Mouse (Mus musculus): ENCODE data around the gene Slc35g3. TPM values are rescaled to one million over a fixed set of nuclear protein-coding genes. Genes with fewer than 3 reads are reported as not detected.

The Slc35g3 gene
- polyA plus RNA-seq, 1 experiment from 2014 or later = 0.33 TPM

DNA sequence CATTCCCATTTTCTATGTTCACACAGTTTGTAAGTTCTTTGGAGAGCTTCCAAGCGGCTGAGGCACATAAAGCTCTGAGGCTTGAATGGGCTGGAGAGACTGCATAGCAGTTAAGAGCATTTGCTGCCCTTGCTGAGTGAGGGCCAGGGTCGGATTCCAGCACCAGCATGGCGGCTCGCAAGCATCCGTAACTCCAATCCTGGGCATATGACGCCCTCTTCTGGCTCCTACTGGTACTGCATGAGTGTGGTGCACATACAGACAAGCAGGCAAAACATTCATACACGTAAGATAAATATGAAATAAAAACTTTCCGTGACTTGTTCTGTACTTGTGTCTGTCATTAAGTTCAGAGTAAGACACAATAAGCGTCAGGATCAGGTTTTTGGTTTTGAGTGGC lies 46.3 kb downstream of the Slc35g3 start:
- Histone ChIP-seq H3K27me3 (replicated peaks) (no peaks in the 10 kb centered on the region), H3K36me3 (no peaks in the 10 kb centered on the region), H3K9me3 (replicated peaks) (no peaks in the 10 kb centered on the region; the same call in 1 of the 2 replicates), H3K4me2 (no peak overlapping the region; the same call in 1 of the 2 replicates), H3K9ac (no peak overlapping the region), H3K4me3 (no peak overlapping the region), H3K27ac (ENCODE audit: poor library complexity, severe bottlenecking) (peak overlapping the region; percentile 32; the same call in 1 of the 2 replicates), H3K4me1 (replicated peaks) (peaks cover 14% of the 10 kb centered on the region)
- no peak for ATAC-seq (ENCODE audit: insufficient number of reproducible peaks, low FRiP score)
- 53% methylated on average over 9 of the region's 9 CpGs for WGBS

- H3K27me3 ChIP-seq (replicated peaks) = no peaks in the 10 kb centered on the region
- no peaks in the 10 kb centered on the region; the same call in 1 of the 2 replicates for H3K9me3 ChIP-seq (replicated peaks)
- no peak overlapping the region for H3K4me3 ChIP-seq
- no peak overlapping the region for H3K9ac ChIP-seq
- ATAC-seq (ENCODE audit: insufficient number of reproducible peaks, low FRiP score) = no peak
- no peaks in the 10 kb centered on the region for H3K36me3 ChIP-seq
- H3K27ac ChIP-seq (ENCODE audit: poor library complexity, severe bottlenecking) = no peak overlapping the region
- WGBS = 66% methylated on average over 18 of the region's 18 CpGs
- H3K4me2 ChIP-seq = no peak overlapping the region
- H3K4me1 ChIP-seq (replicated peaks) = peaks cover 14% of the 10 kb centered on the region
Observed at GRCm38 (mm10) chr11:69714636-69715329, 47.0 kb downstream of the Slc35g3 start.

DNA sequence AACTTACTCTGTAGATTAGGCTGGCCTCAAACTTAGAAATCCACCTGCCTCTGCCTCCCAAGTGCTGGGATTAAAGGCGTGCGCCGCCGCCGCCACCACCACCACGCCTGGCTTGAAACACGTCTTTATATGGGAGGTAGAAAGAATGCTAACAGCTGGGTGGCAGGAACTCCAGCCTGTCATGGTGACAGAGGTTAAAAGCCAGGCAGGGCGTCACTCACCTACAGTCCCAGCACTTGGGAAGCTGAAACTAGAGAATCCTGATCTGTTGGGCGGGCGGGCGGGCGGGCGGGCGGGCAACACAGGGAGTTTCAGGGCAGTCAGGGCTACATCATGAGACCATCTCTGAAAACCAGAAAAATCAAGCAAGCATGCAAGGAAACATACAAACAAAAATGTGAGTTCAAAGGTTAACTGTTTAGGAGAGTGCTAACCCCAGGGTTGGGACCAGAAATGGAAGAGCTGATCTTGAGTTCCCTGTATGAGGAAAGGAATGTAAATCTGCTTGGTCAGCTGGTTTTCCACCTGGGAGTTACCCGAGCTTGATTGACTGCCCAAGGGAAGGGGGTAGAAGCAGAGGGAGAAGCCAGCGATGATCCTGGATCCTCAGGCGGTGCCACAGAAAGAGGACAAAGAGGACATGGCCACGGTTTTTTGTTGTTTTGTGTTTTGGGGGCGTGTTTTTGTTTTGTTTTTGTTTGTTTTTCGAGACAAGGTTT lies 48.7 kb downstream of the Slc35g3 start:
- Histone ChIP-seq H3K27me3 (replicated peaks) (no peaks in the 10 kb centered on the region), H3K9ac (no peak overlapping the region), H3K36me3 (no peaks in the 10 kb centered on the region), H3K27ac (ENCODE audit: poor library complexity, severe bottlenecking) (no peak overlapping the region), H3K4me1 (replicated peaks) (peaks cover 17% of the 10 kb centered on the region), H3K4me2 (no peak overlapping the region), H3K9me3 (replicated peaks) (no peaks in the 10 kb centered on the region; the same call in 1 of the 2 replicates), H3K4me3 (no peak overlapping the region)
- no peak for ATAC-seq (ENCODE audit: insufficient number of reproducible peaks, low FRiP score)
- WGBS = 74% methylated on average over 20 of the region's 20 CpGs

DNA sequence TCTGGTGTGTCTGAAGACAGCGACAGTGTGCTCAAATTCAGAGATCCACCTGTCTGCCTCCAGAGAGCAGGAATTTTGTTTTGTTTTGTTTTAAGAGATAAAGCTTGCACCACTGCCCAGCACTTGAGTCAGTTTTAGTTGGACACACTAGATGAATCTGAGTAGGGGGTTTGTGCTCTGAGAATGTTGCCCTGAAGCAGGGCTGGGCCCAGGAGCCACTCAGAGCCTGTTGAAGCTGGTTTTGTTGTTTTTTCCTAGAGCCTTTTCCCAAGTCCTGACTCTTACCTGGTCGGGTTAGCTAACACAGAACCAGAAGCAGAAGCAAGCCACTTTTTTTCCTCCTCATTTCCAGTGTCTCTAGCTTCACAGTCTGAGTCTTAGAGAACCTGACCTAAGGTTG lies 50.7 kb downstream of the Slc35g3 start:
- no peaks in the 10 kb centered on the region; the same call in 1 of the 2 replicates for H3K9me3 ChIP-seq (replicated peaks)
- no peak overlapping the region for H3K27ac ChIP-seq (ENCODE audit: poor library complexity, severe bottlenecking)
- WGBS = 75% methylated on average over 2 of the region's 2 CpGs
- no peak overlapping the region for H3K4me2 ChIP-seq
- H3K27me3 ChIP-seq (replicated peaks) = no peaks in the 10 kb centered on the region
- ATAC-seq (ENCODE audit: insufficient number of reproducible peaks, low FRiP score) = no peak
- H3K4me1 ChIP-seq (replicated peaks) = peaks cover 12% of the 10 kb centered on the region
- H3K36me3 ChIP-seq = no peaks in the 10 kb centered on the region
- no peak overlapping the region for H3K4me3 ChIP-seq
- no peak overlapping the region for H3K9ac ChIP-seq

- WGBS = 69% methylated on average over 3 of the region's 3 CpGs
- Histone ChIP-seq H3K36me3 (no peaks in the 10 kb centered on the region), H3K9me3 (replicated peaks) (no peaks in the 10 kb centered on the region; the same call in 1 of the 2 replicates), H3K4me2 (no peak overlapping the region), H3K4me3 (no peak overlapping the region), H3K9ac (no peak overlapping the region), H3K27me3 (replicated peaks) (no peaks in the 10 kb centered on the region), H3K27ac (ENCODE audit: poor library complexity, severe bottlenecking) (no peak overlapping the region), H3K4me1 (replicated peaks) (peaks cover 6% of the 10 kb centered on the region)
- no peak for ATAC-seq (ENCODE audit: insufficient number of reproducible peaks, low FRiP score)
Observed at GRCm38 (mm10) chr11:69710470-69710869, 51.3 kb downstream of the Slc35g3 start.

Other genes with a start within 250 kb of the Slc35g3 start
- 0.15 and 0.59 TPM in 2 replicates for gene Dnah2, start 212.9 kb downstream of the Slc35g3 start, polyA plus RNA-seq (2016; fragmentation: Nextera tagmentation; extraction: Ambion mirVana)
- gene Efnb3, start 201.8 kb downstream of the Slc35g3 start, polyA plus RNA-seq (2016; fragmentation: Nextera tagmentation; extraction: Ambion mirVana) = 87.4 and 90.0 TPM in 2 replicates
- 18.7 and 19.5 TPM in 2 replicates for gene Wrap53, start 181.7 kb downstream of the Slc35g3 start, polyA plus RNA-seq (2016; fragmentation: Nextera tagmentation; extraction: Ambion mirVana)
- 76.0 and 79.1 TPM in 2 replicates for gene Trp53, start 181.6 kb downstream of the Slc35g3 start, polyA plus RNA-seq (2016; fragmentation: Nextera tagmentation; extraction: Ambion mirVana)
- 30.9 and 31.1 TPM in 2 replicates for gene Atp1b2, start 156.0 kb downstream of the Slc35g3 start, polyA plus RNA-seq (2016; fragmentation: Nextera tagmentation; extraction: Ambion mirVana)
- gene Shbg, start 144.1 kb downstream of the Slc35g3 start, polyA plus RNA-seq (2016; fragmentation: Nextera tagmentation; extraction: Ambion mirVana) = 0.13 and 0.82 TPM in 2 replicates
- 16.5 and 17.4 TPM in 2 replicates for gene Sat2, start 139.9 kb downstream of the Slc35g3 start, polyA plus RNA-seq (2016; fragmentation: Nextera tagmentation; extraction: Ambion mirVana)
- 37.1 and 40.1 TPM in 2 replicates for gene Fxr2, start 129.0 kb downstream of the Slc35g3 start, polyA plus RNA-seq (2016; fragmentation: Nextera tagmentation; extraction: Ambion mirVana)
- gene Sox15, start 106.7 kb downstream of the Slc35g3 start, polyA plus RNA-seq (2016; fragmentation: Nextera tagmentation; extraction: Ambion mirVana) = not detected in 2 replicates
- gene Mpdu1, start 99.3 kb downstream of the Slc35g3 start, polyA plus RNA-seq (2016; fragmentation: Nextera tagmentation; extraction: Ambion mirVana) = 48.6 and 53.8 TPM in 2 replicates
- 4.3 and 5.2 TPM in 2 replicates for gene Cd68, start 95.8 kb downstream of the Slc35g3 start, polyA plus RNA-seq (2016; fragmentation: Nextera tagmentation; extraction: Ambion mirVana)
- gene Eif4a1, start 89.5 kb downstream of the Slc35g3 start, polyA plus RNA-seq (2016; fragmentation: Nextera tagmentation; extraction: Ambion mirVana) = 404 and 420 TPM in 2 replicates
- gene Senp3, start 79.9 kb downstream of the Slc35g3 start, polyA plus RNA-seq (2016; fragmentation: Nextera tagmentation; extraction: Ambion mirVana) = 74.3 and 83.0 TPM in 2 replicates
- 0.28 and 0.47 TPM in 2 replicates for gene Tnfsf13, start 76.2 kb downstream of the Slc35g3 start, polyA plus RNA-seq (2016; fragmentation: Nextera tagmentation; extraction: Ambion mirVana)
- gene Tnfsf12, start 66.1 kb downstream of the Slc35g3 start, polyA plus RNA-seq (2016; fragmentation: Nextera tagmentation; extraction: Ambion mirVana) = 5.6 and 6.9 TPM in 2 replicates
- gene Tnfsfm13, start 65.9 kb downstream of the Slc35g3 start, polyA plus RNA-seq (2016; fragmentation: Nextera tagmentation; extraction: Ambion mirVana) = 1.5 and 3.3 TPM in 2 replicates
- gene Polr2a, start 3.3 kb downstream of the Slc35g3 start, polyA plus RNA-seq (2016; fragmentation: Nextera tagmentation; extraction: Ambion mirVana) = 23.7 and 25.2 TPM in 2 replicates
- gene Zbtb4, start 3.9 kb upstream of the Slc35g3 start, polyA plus RNA-seq (2016; fragmentation: Nextera tagmentation; extraction: Ambion mirVana) = 2.9 and 3.3 TPM in 2 replicates
- 5.6 and 7.7 TPM in 2 replicates for gene Chrnb1, start 34.0 kb upstream of the Slc35g3 start, polyA plus RNA-seq (2016; fragmentation: Nextera tagmentation; extraction: Ambion mirVana)
- gene Fgf11, start 39.9 kb upstream of the Slc35g3 start, polyA plus RNA-seq (2016; fragmentation: Nextera tagmentation; extraction: Ambion mirVana) = 2.3 and 2.4 TPM in 2 replicates
- 1.5 and 1.6 TPM in 2 replicates for gene Tmem102, start 43.7 kb upstream of the Slc35g3 start, polyA plus RNA-seq (2016; fragmentation: Nextera tagmentation; extraction: Ambion mirVana)
- gene Gm39566, start 53.3 kb upstream of the Slc35g3 start, polyA plus RNA-seq (2016; fragmentation: Nextera tagmentation; extraction: Ambion mirVana) = not detected in 2 replicates
- gene Spem2, start 56.5 kb upstream of the Slc35g3 start, polyA plus RNA-seq (2016; fragmentation: Nextera tagmentation; extraction: Ambion mirVana) = not detected in 2 replicates
- gene Spem1, start 60.2 kb upstream of the Slc35g3 start, polyA plus RNA-seq (2016; fragmentation: Nextera tagmentation; extraction: Ambion mirVana) = not detected in 2 replicates
- gene Nlgn2, start 75.8 kb upstream of the Slc35g3 start, polyA plus RNA-seq (2016; fragmentation: Nextera tagmentation; extraction: Ambion mirVana) = 1.8 and 2.3 TPM in 2 replicates
- gene Tmem256, start 76.5 kb upstream of the Slc35g3 start, polyA plus RNA-seq (2016; fragmentation: Nextera tagmentation; extraction: Ambion mirVana) = 289 and 297 TPM in 2 replicates
- gene Plscr3, start 84.4 kb upstream of the Slc35g3 start, polyA plus RNA-seq (2016; fragmentation: Nextera tagmentation; extraction: Ambion mirVana) = 77.9 and 82.3 TPM in 2 replicates
- gene Tnk1, start 96.8 kb upstream of the Slc35g3 start, polyA plus RNA-seq (2016; fragmentation: Nextera tagmentation; extraction: Ambion mirVana) = 0.28 and 0.32 TPM in 2 replicates
- not detected in 2 replicates for gene Tmem95, start 116.0 kb upstream of the Slc35g3 start, polyA plus RNA-seq (2016; fragmentation: Nextera tagmentation; extraction: Ambion mirVana)
- 4.1 and 4.5 TPM in 2 replicates for gene Kctd11, start 119.4 kb upstream of the Slc35g3 start, polyA plus RNA-seq (2016; fragmentation: Nextera tagmentation; extraction: Ambion mirVana)
- gene Acap1, start 133.6 kb upstream of the Slc35g3 start, polyA plus RNA-seq (2016; fragmentation: Nextera tagmentation; extraction: Ambion mirVana) = 10.3 and 11.2 TPM in 2 replicates
- gene 2810408A11Rik, start 139.0 kb upstream of the Slc35g3 start, polyA plus RNA-seq (2016; fragmentation: Nextera tagmentation; extraction: Ambion mirVana) = 4.7 and 5.2 TPM in 2 replicates
- 7.6 and 9.2 TPM in 2 replicates for gene Neurl4, start 139.1 kb upstream of the Slc35g3 start, polyA plus RNA-seq (2016; fragmentation: Nextera tagmentation; extraction: Ambion mirVana)
- gene Gps2, start 151.9 kb upstream of the Slc35g3 start, polyA plus RNA-seq (2016; fragmentation: Nextera tagmentation; extraction: Ambion mirVana) = 49.2 and 50.6 TPM in 2 replicates
- 1,286 and 1,307 TPM in 2 replicates for gene Eif5a, start 160.0 kb upstream of the Slc35g3 start, polyA plus RNA-seq (2016; fragmentation: Nextera tagmentation; extraction: Ambion mirVana)
- gene Ybx2, start 173.8 kb upstream of the Slc35g3 start, polyA plus RNA-seq (2016; fragmentation: Nextera tagmentation; extraction: Ambion mirVana) = 2.0 and 2.6 TPM in 2 replicates
- gene Slc2a4, start 186.2 kb upstream of the Slc35g3 start, polyA plus RNA-seq (2016; fragmentation: Nextera tagmentation; extraction: Ambion mirVana) = 25.9 and 28.8 TPM in 2 replicates
- 2.1 and 2.5 TPM in 2 replicates for gene Cldn7, start 202.8 kb upstream of the Slc35g3 start, polyA plus RNA-seq (2016; fragmentation: Nextera tagmentation; extraction: Ambion mirVana)
- 23.6 and 24.5 TPM in 2 replicates for gene Ctdnep1, start 219.2 kb upstream of the Slc35g3 start, polyA plus RNA-seq (2016; fragmentation: Nextera tagmentation; extraction: Ambion mirVana)
- gene Elp5, start 220.5 kb upstream of the Slc35g3 start, polyA plus RNA-seq (2016; fragmentation: Nextera tagmentation; extraction: Ambion mirVana) = 103 and 109 TPM in 2 replicates
- gene Gabarap, start 229.2 kb upstream of the Slc35g3 start, polyA plus RNA-seq (2016; fragmentation: Nextera tagmentation; extraction: Ambion mirVana) = 445 and 451 TPM in 2 replicates
- gene Phf23, start 233.8 kb upstream of the Slc35g3 start, polyA plus RNA-seq (2016; fragmentation: Nextera tagmentation; extraction: Ambion mirVana) = 51.0 and 54.1 TPM in 2 replicates
- gene Dvl2, start 238.6 kb upstream of the Slc35g3 start, polyA plus RNA-seq (2016; fragmentation: Nextera tagmentation; extraction: Ambion mirVana) = 25.8 and 26.1 TPM in 2 replicates

Data from heart, embryonic 12.5 days (tissue).